Mouse (Mus musculus): Measurements from ENCODE around the gene Glyctk. TPM values are rescaled to one million over a fixed set of nuclear protein-coding genes. Genes with fewer than 3 reads are reported as not detected.

The Glyctk gene
- polyA plus RNA-seq, 2 experiments: 11.6 to 13.0 TPM

DNA sequence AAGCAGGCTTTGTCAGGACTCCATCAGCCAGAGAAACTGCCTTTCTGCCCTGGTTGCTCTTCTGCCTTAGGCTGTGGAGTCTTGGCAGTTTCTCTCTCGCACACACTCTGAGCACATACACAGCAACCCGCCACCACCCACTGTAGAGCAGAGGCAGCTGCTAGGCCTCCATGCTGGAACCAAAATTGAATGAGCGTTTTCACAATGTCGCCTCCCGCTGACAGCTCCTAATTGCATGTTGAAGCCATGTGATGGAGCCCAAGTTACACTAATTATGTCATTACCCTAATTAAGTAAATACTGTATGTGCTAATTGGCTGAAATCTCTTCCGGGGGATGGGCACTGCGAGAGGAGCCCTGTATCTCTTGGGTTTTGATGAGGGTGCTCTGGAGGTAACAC lies 13.8 kb downstream of the Glyctk start:
- DNase-seq (ENCODE audit: low read depth in 3 of 3, low spot score in 3 of 3) (no peak), ATAC-seq (ENCODE audit: insufficient read depth) (no peak)
- 57% methylated on average over 7 of the region's 7 CpGs for WGBS (ENCODE audit: insufficient replicate concordance)
- H3K4me2 ChIP-seq (ENCODE audit: low read depth): no peak overlapping the region
- no peak overlapping the region for H3K9ac ChIP-seq (replicated peaks)
- H3K27ac ChIP-seq: no peak overlapping the region
- no peaks in the 10 kb centered on the region for H3K9me3 ChIP-seq (ENCODE audit: control insufficient read depth, low read length)
- H3K4me1 ChIP-seq (replicated peaks; ENCODE audit: control insufficient read depth in 2 of 2, insufficient read depth in 2 of 2, low read length in 1 of 2): no peaks in the 10 kb centered on the region
- no peak overlapping the region for H3K4me3 ChIP-seq (ENCODE audit: insufficient read depth in 1 of 2, low read depth in 2 of 2, low read length in 2 of 2)
- peaks cover 23% of the 10 kb centered on the region for H3K27me3 ChIP-seq (ENCODE audit: control insufficient read depth, insufficient read depth, low read length)
- TF ChIP-seq EP300 (IDR thresholded peaks at IDR 0.05; ENCODE audit: low read depth) (no peak), CTCF (IDR thresholded peaks at IDR 0.05; ENCODE audit: low read depth) (no peak)
- H3K36me3 ChIP-seq (replicated peaks; ENCODE audit: control insufficient read depth, insufficient read depth, low read depth): no peaks in the 10 kb centered on the region

DNA sequence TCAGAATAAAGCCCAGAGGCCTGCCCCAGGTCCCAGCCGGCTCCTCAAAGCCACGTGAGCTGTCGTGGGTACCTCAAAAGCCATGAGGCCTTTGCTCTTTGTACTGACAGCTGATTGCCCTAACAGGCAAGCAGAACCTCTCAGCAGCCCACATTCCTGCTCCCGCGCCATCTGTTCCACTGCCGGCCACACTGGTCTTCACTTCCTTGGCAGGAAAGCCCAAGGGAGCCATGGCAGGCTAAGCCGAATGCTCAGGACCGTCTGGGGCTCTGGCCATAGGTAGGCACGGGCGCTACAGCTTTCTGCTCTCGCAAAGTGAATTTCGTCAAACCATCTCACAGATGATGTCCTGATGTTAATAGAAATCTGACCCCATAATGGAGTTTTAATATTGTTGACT lies 16.0 kb downstream of the Glyctk start:
- TF ChIP-seq CTCF (IDR thresholded peaks at IDR 0.05; ENCODE audit: low read depth) (no peak), EP300 (IDR thresholded peaks at IDR 0.05; ENCODE audit: low read depth) (no peak)
- Histone ChIP-seq H3K9ac (replicated peaks) (no peak overlapping the region), H3K4me2 (ENCODE audit: low read depth) (no peak overlapping the region), H3K9me3 (ENCODE audit: control insufficient read depth, low read length) (no peaks in the 10 kb centered on the region), H3K27ac (no peak overlapping the region), H3K4me3 (ENCODE audit: insufficient read depth in 1 of 2, low read depth in 2 of 2, low read length in 2 of 2) (no peak overlapping the region), H3K4me1 (replicated peaks; ENCODE audit: control insufficient read depth in 2 of 2, insufficient read depth in 2 of 2, low read length in 1 of 2) (no peaks in the 10 kb centered on the region), H3K27me3 (ENCODE audit: control insufficient read depth, insufficient read depth, low read length) (peaks cover under 1% of the 10 kb centered on the region; the same call in 1 of the 2 replicates), H3K36me3 (replicated peaks; ENCODE audit: control insufficient read depth, insufficient read depth, low read depth) (no peaks in the 10 kb centered on the region)
- DNase-seq (ENCODE audit: low read depth in 3 of 3, low spot score in 3 of 3): no peak
- ATAC-seq (ENCODE audit: insufficient read depth): no peak
- 59% methylated on average over 12 of the region's 12 CpGs for WGBS (ENCODE audit: insufficient replicate concordance)

DNA sequence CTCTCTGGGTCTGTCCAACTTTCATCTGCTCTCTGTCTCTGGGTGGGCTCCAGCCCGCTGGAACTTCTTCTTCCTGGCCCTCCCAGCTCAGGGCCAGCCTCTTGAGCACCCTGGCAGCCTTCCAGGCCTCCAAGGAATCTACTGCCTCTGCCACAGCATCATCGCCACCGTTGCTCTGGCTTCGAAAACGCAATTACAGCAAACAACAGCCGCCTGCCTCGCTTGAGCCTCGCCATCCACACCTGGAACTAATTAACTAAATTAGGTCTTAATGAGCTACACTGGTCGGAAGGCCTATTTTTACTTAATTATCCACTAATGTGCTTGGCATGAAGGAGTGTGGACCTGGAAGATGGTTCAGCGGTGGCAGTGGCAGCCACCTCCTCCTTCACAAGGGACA lies 18.2 kb downstream of the Glyctk start:
- no peaks in the 10 kb centered on the region for H3K36me3 ChIP-seq (replicated peaks; ENCODE audit: control insufficient read depth, insufficient read depth, low read depth)
- DNase-seq (ENCODE audit: low read depth in 3 of 3, low spot score in 3 of 3) (no peak), ATAC-seq (ENCODE audit: insufficient read depth) (no peak)
- no peak overlapping the region for H3K4me2 ChIP-seq (ENCODE audit: low read depth)
- no peak overlapping the region for H3K27ac ChIP-seq
- H3K4me1 ChIP-seq (replicated peaks; ENCODE audit: control insufficient read depth in 2 of 2, insufficient read depth in 2 of 2, low read length in 1 of 2): no peaks in the 10 kb centered on the region
- no peak overlapping the region for H3K9ac ChIP-seq (replicated peaks)
- WGBS (ENCODE audit: insufficient replicate concordance): 59% methylated on average over 10 of the region's 10 CpGs
- TF ChIP-seq EP300 (IDR thresholded peaks at IDR 0.05; ENCODE audit: low read depth): no peak
- no peak for TF ChIP-seq CTCF (IDR thresholded peaks at IDR 0.05; ENCODE audit: low read depth)
- H3K4me3 ChIP-seq (ENCODE audit: insufficient read depth in 1 of 2, low read depth in 2 of 2, low read length in 2 of 2): no peak overlapping the region
- no peaks in the 10 kb centered on the region for H3K27me3 ChIP-seq (ENCODE audit: control insufficient read depth, insufficient read depth, low read length)
- no peaks in the 10 kb centered on the region for H3K9me3 ChIP-seq (ENCODE audit: control insufficient read depth, low read length)

DNA sequence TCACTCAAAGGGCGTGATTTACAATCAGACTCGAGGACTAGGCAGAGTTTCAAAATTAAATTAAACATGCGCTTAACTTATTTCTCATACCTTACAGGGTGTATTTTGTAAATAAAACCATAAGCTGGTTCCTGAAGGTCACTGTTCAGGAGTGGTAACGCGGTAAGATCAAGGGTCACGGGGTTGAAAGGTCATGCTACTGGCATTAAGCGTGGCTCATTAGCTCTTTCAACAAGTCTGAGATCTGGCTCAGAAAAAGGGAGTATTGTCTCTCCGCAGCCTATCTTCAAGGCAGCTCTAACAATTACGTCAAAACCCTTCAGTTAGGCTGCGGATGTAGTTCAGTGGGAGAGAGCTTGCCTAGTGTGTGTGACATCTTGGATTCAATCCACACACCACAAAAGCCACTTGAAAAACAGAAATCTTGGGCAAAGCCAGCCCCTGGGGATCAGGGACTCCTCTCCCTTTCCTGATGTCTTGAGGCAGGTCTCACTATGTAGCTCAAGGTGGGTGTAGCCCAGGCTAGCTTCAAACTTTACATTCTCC lies 20.2 kb downstream of the Glyctk start:
- WGBS (ENCODE audit: insufficient replicate concordance): 69% methylated on average over 10 of the region's 10 CpGs
- no peak overlapping the region for H3K4me2 ChIP-seq (ENCODE audit: low read depth)
- H3K9me3 ChIP-seq (ENCODE audit: control insufficient read depth, low read length): no peaks in the 10 kb centered on the region
- no peak overlapping the region for H3K9ac ChIP-seq (replicated peaks)
- TF ChIP-seq EP300 (IDR thresholded peaks at IDR 0.05; ENCODE audit: low read depth): no peak
- TF ChIP-seq CTCF (IDR thresholded peaks at IDR 0.05; ENCODE audit: low read depth): no peak
- no peak overlapping the region for H3K4me3 ChIP-seq (ENCODE audit: insufficient read depth in 1 of 2, low read depth in 2 of 2, low read length in 2 of 2)
- H3K27ac ChIP-seq: no peak overlapping the region
- no peaks in the 10 kb centered on the region for H3K27me3 ChIP-seq (ENCODE audit: control insufficient read depth, insufficient read depth, low read length)
- ATAC-seq (ENCODE audit: insufficient read depth): no peak
- DNase-seq (ENCODE audit: low read depth in 3 of 3, low spot score in 3 of 3): no peak
- no peaks in the 10 kb centered on the region for H3K4me1 ChIP-seq (replicated peaks; ENCODE audit: control insufficient read depth in 2 of 2, insufficient read depth in 2 of 2, low read length in 1 of 2)
- no peaks in the 10 kb centered on the region for H3K36me3 ChIP-seq (replicated peaks; ENCODE audit: control insufficient read depth, insufficient read depth, low read depth)

DNA sequence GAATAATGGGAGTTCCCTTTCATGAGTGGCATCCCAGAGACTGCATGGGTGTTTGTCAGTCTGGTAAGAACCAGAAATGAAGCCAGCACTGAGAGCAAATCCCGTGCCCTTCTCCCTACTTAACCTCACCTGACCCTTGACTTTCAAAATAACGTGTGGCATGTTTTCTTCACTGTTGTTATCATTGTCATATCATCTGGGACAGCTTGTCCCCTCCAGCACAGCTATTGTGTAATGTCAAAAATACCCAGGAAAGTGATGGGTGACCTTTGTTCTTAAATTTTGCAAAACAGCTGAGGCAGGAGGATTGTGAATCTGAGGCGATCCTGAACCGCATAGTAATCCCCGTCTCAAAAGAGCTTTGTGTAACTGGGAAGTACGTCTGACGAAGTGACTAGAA lies 27.7 kb downstream of the Glyctk start:
- H3K36me3 ChIP-seq (replicated peaks; ENCODE audit: control insufficient read depth, insufficient read depth, low read depth): no peaks in the 10 kb centered on the region
- no peaks in the 10 kb centered on the region for H3K27me3 ChIP-seq (ENCODE audit: control insufficient read depth, insufficient read depth, low read length)
- no peaks in the 10 kb centered on the region for H3K9me3 ChIP-seq (ENCODE audit: control insufficient read depth, low read length)
- ATAC-seq (ENCODE audit: insufficient read depth) (no peak), DNase-seq (ENCODE audit: low read depth in 3 of 3, low spot score in 3 of 3) (no peak)
- no peaks in the 10 kb centered on the region for H3K4me1 ChIP-seq (replicated peaks; ENCODE audit: control insufficient read depth in 2 of 2, insufficient read depth in 2 of 2, low read length in 1 of 2)
- H3K4me3 ChIP-seq (ENCODE audit: insufficient read depth in 1 of 2, low read depth in 2 of 2, low read length in 2 of 2): no peak overlapping the region
- no peak overlapping the region for H3K4me2 ChIP-seq (ENCODE audit: low read depth)
- no peak for TF ChIP-seq EP300 (IDR thresholded peaks at IDR 0.05; ENCODE audit: low read depth)
- no peak for TF ChIP-seq CTCF (IDR thresholded peaks at IDR 0.05; ENCODE audit: low read depth)
- 61% methylated on average over 7 of the region's 7 CpGs for WGBS (ENCODE audit: insufficient replicate concordance)
- H3K9ac ChIP-seq (replicated peaks): no peak overlapping the region
- no peak overlapping the region for H3K27ac ChIP-seq
